Mouse (Mus musculus): Measurements from ENCODE around the gene Slc25a26. TPM values are rescaled to one million over a fixed set of nuclear protein-coding genes. Genes with fewer than 3 reads are reported as not detected.

The Slc25a26 gene
- polyA plus RNA-seq, 1 experiment from 2014 or later: 5.2 TPM

- Histone ChIP-seq H3K36me3 (ENCODE audit: insufficient read depth, low read length) (no peaks in the 10 kb centered on the region), H3K27ac (ENCODE audit: low read length) (no peak overlapping the region), H3K27me3 (replicated peaks; ENCODE audit: insufficient read depth, low read length) (no peaks in the 10 kb centered on the region), H3K9ac (replicated peaks; ENCODE audit: low read depth) (no peak overlapping the region), H3K9me3 (ENCODE audit: low read length) (no peaks in the 10 kb centered on the region), H3K4me2 (replicated peaks; ENCODE audit: low read depth, low read length) (no peak overlapping the region), H3K4me1 (ENCODE audit: insufficient read depth, low read depth, low read length) (no peaks in the 10 kb centered on the region), H3K4me3 (ENCODE audit: low read depth, low read length) (no peak overlapping the region)
- DNase-seq (ENCODE audit: low spot score): peak; percentile 27
- peak; percentile 57 for TF ChIP-seq CTCF (IDR thresholded peaks at IDR 0.05)
- TF ChIP-seq EP300 (IDR thresholded peaks at IDR 0.05): no peak
- no peak for ATAC-seq
- WGBS: 26% methylated on average over 8 of the region's 8 CpGs
Measured at GRCm38 (mm10) chr6:94563203-94563940, 63.2 kb downstream of the Slc25a26 start.

DNA sequence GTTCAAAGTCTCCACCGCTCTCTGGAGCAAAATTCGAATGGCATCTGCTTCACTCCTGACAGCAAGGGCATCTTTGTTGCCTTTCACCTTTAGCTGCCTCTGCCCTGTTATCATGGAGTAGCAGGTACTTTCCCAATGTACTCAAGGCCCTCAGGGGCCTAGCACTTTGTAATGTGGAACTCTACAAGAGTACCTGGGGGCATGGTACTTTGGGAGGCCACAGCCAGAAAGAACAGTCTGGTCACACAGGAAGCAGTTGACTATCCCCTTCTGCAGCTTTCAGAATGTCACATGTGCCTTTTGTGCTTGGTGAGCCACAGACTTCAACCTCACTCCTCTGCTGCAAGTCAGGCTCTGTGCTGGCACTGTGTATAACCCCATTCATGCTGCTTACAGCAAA lies 65.6 kb downstream of the Slc25a26 start:
- ATAC-seq: no peak
- no peak for TF ChIP-seq CTCF (IDR thresholded peaks at IDR 0.05)
- no peak for TF ChIP-seq EP300 (IDR thresholded peaks at IDR 0.05)
- Histone ChIP-seq H3K36me3 (ENCODE audit: insufficient read depth, low read length) (no peaks in the 10 kb centered on the region), H3K9me3 (ENCODE audit: low read length) (no peaks in the 10 kb centered on the region), H3K9ac (replicated peaks; ENCODE audit: low read depth) (no peak overlapping the region), H3K4me3 (ENCODE audit: low read depth, low read length) (no peak overlapping the region), H3K27ac (ENCODE audit: low read length) (no peak overlapping the region), H3K4me2 (replicated peaks; ENCODE audit: low read depth, low read length) (no peak overlapping the region), H3K27me3 (replicated peaks; ENCODE audit: insufficient read depth, low read length) (no peaks in the 10 kb centered on the region), H3K4me1 (ENCODE audit: insufficient read depth, low read depth, low read length) (no peaks in the 10 kb centered on the region)
- 79% methylated on average over 2 of the region's 2 CpGs for WGBS
- DNase-seq (ENCODE audit: low spot score): no peak

GRCm38 (mm10) chr6:94568040-94568439 lies 67.9 kb downstream of the Slc25a26 start:
- no peak for ATAC-seq
- TF ChIP-seq EP300 (IDR thresholded peaks at IDR 0.05): no peak
- no peak for TF ChIP-seq CTCF (IDR thresholded peaks at IDR 0.05)
- WGBS: 90% methylated on average over 2 of the region's 2 CpGs

GRCm38 (mm10) chr6:94575526-94576166 lies 75.5 kb downstream of the Slc25a26 start:
- H3K9me3 ChIP-seq (ENCODE audit: low read length): no peaks in the 10 kb centered on the region
- no peaks in the 10 kb centered on the region for H3K27me3 ChIP-seq (replicated peaks; ENCODE audit: insufficient read depth, low read length)
- no peak overlapping the region for H3K4me2 ChIP-seq (replicated peaks; ENCODE audit: low read depth, low read length)
- H3K36me3 ChIP-seq (ENCODE audit: insufficient read depth, low read length): no peaks in the 10 kb centered on the region
- WGBS: 54% methylated on average over 9 of the region's 9 CpGs
- TF ChIP-seq EP300 (IDR thresholded peaks at IDR 0.05) (no peak), CTCF (IDR thresholded peaks at IDR 0.05) (no peak)
- no peak overlapping the region for H3K9ac ChIP-seq (replicated peaks; ENCODE audit: low read depth)
- ATAC-seq: no peak
- DNase-seq (ENCODE audit: low spot score): no peak
- no peak overlapping the region for H3K4me3 ChIP-seq (ENCODE audit: low read depth, low read length)
- no peak overlapping the region for H3K27ac ChIP-seq (ENCODE audit: low read length)
- no peaks in the 10 kb centered on the region for H3K4me1 ChIP-seq (ENCODE audit: insufficient read depth, low read depth, low read length)

More at GRCm38 (mm10) chr6:94568040-94568439, 67.9 kb downstream of the Slc25a26 start:
- H3K27me3 ChIP-seq (replicated peaks; ENCODE audit: insufficient read depth, low read length): no peaks in the 10 kb centered on the region
- no peak overlapping the region for H3K4me2 ChIP-seq (replicated peaks; ENCODE audit: low read depth, low read length)
- H3K36me3 ChIP-seq (ENCODE audit: insufficient read depth, low read length): no peaks in the 10 kb centered on the region
- H3K9me3 ChIP-seq (ENCODE audit: low read length): no peaks in the 10 kb centered on the region
- H3K27ac ChIP-seq (ENCODE audit: low read length): no peak overlapping the region
- H3K9ac ChIP-seq (replicated peaks; ENCODE audit: low read depth): no peak overlapping the region
- no peak for DNase-seq (ENCODE audit: low spot score)
- no peaks in the 10 kb centered on the region for H3K4me1 ChIP-seq (ENCODE audit: insufficient read depth, low read depth, low read length)
- H3K4me3 ChIP-seq (ENCODE audit: low read depth, low read length): no peak overlapping the region

- Histone ChIP-seq H3K9me3 (ENCODE audit: low read length) (no peaks in the 10 kb centered on the region), H3K4me2 (replicated peaks; ENCODE audit: low read depth, low read length) (no peak overlapping the region), H3K27me3 (replicated peaks; ENCODE audit: insufficient read depth, low read length) (no peaks in the 10 kb centered on the region), H3K27ac (ENCODE audit: low read length) (no peak overlapping the region), H3K4me3 (ENCODE audit: low read depth, low read length) (no peak overlapping the region), H3K36me3 (ENCODE audit: insufficient read depth, low read length) (no peaks in the 10 kb centered on the region), H3K4me1 (ENCODE audit: insufficient read depth, low read depth, low read length) (no peaks in the 10 kb centered on the region), H3K9ac (replicated peaks; ENCODE audit: low read depth) (no peak overlapping the region)
- TF ChIP-seq CTCF (IDR thresholded peaks at IDR 0.05) (no peak), EP300 (IDR thresholded peaks at IDR 0.05) (no peak)
- DNase-seq (ENCODE audit: low spot score): no peak
- 70% methylated on average over 8 of the region's 8 CpGs for WGBS
- ATAC-seq: no peak
Measured at GRCm38 (mm10) chr6:94577991-94578390, 77.9 kb downstream of the Slc25a26 start.

- H3K27me3 ChIP-seq (replicated peaks; ENCODE audit: insufficient read depth, low read length): no peaks in the 10 kb centered on the region
- DNase-seq (ENCODE audit: low spot score): no peak
- no peaks in the 10 kb centered on the region for H3K4me1 ChIP-seq (ENCODE audit: insufficient read depth, low read depth, low read length)
- H3K4me2 ChIP-seq (replicated peaks; ENCODE audit: low read depth, low read length): no peak overlapping the region
- no peaks in the 10 kb centered on the region for H3K36me3 ChIP-seq (ENCODE audit: insufficient read depth, low read length)
- H3K27ac ChIP-seq (ENCODE audit: low read length): no peak overlapping the region
- H3K4me3 ChIP-seq (ENCODE audit: low read depth, low read length): no peak overlapping the region
- H3K9ac ChIP-seq (replicated peaks; ENCODE audit: low read depth): no peak overlapping the region
- no peak for TF ChIP-seq EP300 (IDR thresholded peaks at IDR 0.05)
- no peak for TF ChIP-seq CTCF (IDR thresholded peaks at IDR 0.05)
- ATAC-seq: no peak
- WGBS: 87% methylated on average over 9 of the region's 9 CpGs
- no peaks in the 10 kb centered on the region for H3K9me3 ChIP-seq (ENCODE audit: low read length)
Measured at GRCm38 (mm10) chr6:94582055-94582454, 81.9 kb downstream of the Slc25a26 start.
